Mouse (Mus musculus) megakaryocyte, adult 5-6 weeks (primary cell): ENCODE results near the gene Cyp2d11. TPM values are rescaled to one million over a fixed set of nuclear protein-coding genes. Genes with fewer than 3 reads are reported as not detected.
A peak's percentile ranks its signal among the peaks of the same experiment; 100 is the strongest.
"Not testable (repeated sequence)": the region's sequence is repeated elsewhere in the genome, so short reads cannot be mapped to it uniquely, and the experiment has no call there.

Experiments used
- ATAC-seq: 2 replicates; pipeline ENCODE4 v1.8.0; 2016; ENCODE audit warnings: mild to moderate bottlenecking, inconsistent platforms; ENCODE audit not compliant: poor library complexity, severe bottlenecking
- total RNA-seq, 2 experiments: library from RNA; stranded (forward) in 1 of 2; stranded (reverse) in 1 of 2; fragments of 153-499, 151-499 nt in 1 of 2; fragments of 221-1000, 200-1000 nt in 1 of 2; gene quantifications; 2 replicates each; pipeline versions ENCODE4 v1.2.3 to v1.2.4; 2015 to 2017

The Cyp2d11 gene
- total RNA-seq (2015) (not detected in 2 replicates), total RNA-seq (2017) (not detected in 2 replicates)

DNA sequence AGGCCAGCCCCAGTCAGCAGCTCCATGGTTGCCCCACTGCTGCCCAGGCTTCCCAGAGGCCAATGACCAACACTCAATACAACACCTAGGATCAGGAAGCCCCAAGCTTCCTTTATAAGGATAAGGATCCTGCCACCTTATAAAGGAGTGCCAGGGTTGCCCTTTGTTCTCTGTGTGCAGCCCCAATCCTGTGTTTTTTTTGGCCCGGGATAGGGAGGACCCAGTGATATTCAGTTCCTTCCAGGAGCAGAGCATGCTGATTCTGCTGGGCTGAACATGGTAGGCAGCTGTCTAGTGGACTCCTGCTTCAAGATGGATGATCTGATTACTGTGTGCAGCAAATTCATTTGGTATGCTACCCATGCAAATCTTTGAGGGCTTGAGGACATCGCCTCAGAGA is at the start of gene Cyp2d11:
Gene Cyp2d11, minus strand, starts transcription at position 101 of the 400 bp plus-strand sequence.
- ATAC-seq, result not testable (repeated sequence)

DNA sequence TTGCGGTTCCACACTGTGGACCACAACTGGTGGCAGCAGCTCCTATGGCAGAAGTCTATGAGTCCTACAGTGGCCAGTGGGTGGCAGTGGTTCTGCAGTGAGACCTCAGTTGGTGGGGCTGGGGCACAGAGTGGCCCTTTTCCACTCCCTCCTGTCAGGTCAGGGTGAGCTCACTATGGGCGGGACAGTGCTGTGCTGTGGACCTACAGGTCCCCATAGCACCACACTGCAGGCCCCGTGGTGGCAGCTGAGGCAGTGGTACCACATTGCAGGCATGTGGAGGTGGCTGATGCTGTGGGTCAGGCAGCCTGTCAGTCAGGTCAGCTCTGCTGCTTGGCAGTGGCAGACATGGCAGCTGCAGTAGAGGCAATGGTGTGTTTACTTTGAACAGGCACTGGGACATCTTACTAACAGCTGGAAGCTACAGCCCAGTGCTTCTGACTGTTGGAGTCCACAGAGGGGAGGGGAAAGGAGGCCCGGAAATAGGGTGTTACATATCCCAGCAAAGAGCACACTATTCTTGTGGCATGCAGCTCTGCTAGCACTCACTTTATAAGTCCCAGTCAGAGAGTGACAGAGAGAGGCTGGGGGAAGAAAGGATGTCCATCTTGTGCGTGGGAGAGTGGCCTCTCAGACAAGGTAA is 44.3 kb upstream of the Cyp2d11 start:
- no peak for ATAC-seq

DNA sequence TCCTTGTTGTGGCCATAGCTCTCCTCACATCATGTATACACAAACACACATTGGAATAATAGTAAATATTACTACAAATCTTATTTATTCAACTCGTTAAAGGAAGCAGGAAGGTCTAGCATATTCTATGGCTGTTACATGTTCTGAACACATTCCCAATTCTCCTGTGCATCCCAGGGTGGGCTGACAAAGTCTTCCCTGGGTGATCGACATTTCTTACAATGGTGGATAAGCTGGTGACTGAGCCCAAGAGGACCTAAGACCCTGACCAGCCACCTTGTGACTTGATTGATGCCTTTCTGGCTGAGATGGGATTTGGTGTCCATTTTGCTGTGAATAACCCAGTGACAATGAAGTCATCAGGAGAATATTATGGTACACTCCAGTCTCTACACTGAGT is 41.8 kb upstream of the Cyp2d11 start:
- ATAC-seq, result no peak

DNA sequence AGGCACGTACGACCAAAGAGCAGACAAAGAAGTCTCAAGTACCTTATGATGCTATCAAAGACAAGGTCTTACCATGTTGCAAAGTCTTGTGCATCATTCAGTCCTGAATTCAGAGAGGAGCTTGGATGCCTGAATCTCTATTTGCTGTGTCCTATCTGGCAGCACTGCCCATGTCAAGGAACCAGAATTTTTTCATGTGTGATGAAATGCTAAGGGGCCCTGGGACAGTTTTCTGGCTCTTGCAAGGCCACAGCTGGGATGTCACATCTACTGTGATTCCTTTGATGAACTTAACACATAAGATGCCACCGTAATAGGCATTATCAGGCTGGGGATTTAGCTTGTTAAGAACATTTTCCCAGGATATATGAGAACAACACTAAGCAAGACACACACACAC is 41.2 kb upstream of the Cyp2d11 start:
- ATAC-seq, result no peak

DNA sequence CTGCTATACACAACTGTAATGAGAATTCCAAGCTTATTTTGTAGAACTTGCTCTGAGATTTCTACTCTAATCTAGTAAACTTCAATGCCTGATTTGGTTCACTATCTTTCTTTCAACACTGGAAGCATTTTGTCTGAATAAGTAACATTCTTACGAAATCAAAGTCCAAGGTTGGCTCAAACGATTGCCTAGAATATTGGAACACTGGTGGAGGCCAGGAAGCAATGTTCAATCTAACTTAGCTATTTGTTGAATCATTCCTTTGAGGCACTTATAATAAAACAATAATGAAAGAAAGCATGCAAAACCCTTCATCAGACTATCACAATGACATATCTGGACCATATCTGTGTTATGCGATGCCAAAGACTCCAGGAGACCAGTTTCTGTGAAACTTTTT is 40.7 kb upstream of the Cyp2d11 start:
- no peak for ATAC-seq

DNA sequence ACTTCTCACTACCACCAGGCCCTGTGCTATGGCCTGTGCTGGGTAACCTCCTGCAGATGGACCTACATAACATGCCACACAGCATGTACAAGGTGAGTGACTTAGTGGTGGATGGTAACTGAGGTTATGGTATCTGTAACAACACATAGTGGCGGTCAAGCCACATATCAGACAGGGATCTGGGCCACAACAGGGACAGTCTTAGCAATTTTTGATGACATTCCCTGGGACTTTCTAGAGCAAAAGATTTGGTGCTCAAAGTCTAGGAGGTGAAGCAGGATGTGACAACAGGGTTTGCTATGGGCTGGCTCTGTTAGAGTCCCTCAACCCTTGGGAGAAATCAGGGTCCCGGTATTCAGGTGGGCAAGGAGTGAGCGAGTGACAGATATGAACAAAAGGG is 39.8 kb upstream of the Cyp2d11 start:
- ATAC-seq, result no peak

DNA sequence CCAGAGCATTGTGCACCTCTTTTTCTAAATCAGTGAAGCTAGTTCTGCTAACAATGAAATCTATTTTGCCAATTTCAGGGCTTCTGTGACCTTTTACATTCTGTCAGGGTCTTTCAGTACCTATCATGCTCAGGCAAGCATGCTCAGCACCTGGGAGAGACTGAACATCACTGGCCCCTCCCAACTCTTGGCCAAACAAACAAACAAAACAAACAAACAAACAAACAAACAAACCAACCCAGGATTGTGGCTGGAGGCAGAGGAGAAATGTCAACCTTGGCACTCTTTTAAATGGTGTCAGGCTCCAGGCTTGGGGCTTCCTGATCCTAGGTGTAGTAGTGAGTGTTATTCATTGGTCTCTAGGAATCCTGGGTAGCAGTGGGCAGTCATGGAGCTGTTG is 39.3 kb upstream of the Cyp2d11 start, which contains the start of gene Cyp2d9:
Gene Cyp2d9, plus strand, starts transcription at position 301 of the 400 bp plus-strand sequence.
- no peak for ATAC-seq

DNA sequence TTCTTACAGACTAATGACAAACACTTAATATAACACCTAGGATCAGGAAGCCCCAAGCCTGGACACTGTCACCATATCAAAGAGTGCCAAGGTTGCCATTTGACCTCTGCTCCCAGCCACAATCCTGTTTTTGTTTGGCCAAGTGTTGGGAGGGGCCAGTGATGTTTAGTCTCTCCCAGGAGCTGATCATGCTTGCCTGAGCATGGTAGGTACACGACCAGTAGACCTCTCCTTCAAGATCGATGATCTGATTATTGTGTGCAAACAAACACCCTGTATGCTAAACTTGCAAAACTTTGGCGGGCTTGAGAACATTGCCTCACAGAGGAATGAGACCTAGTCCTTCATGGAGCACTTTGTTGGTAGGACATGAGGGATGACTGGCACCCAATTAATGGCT is 29.6 kb upstream of the Cyp2d11 start:
- no peak for ATAC-seq

DNA sequence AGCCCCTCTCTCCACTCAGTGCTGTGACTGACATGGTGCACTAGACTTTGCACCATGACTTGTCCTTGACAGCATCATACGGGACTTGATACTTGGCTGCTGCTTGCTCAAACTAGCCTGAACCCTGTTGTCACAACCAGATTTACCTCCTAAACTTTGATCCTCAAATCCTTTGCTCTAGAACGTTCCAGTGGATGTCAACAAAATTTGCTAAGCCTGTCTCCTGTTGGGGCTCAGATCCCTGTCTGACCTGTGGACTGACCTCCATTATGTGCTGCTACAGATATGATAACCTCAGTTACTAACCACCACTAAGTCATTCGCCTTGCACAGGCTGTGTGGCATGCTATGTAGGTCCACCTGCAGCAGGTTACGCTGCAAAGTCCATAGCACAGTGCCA is 29.1 kb upstream of the Cyp2d11 start:
- ATAC-seq, result no peak

DNA sequence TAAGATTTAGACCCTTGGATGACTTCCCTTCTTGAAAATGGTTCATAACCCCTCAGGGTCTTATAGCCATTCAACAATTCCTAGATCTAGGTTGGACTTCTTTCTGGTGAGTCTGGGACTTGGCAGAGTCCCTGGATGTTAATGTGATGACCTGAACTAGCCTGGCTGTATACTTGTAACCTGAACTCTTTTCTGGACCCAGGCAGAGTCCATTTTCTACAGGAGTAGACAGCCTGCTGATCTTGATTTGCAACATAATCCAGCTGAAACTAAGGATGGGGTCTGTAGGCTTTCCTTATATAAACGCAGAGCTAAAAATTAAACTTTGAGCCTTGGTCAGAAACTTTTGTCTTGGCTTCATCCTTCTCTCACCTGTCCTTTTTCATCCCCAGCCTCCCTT is 24.8 kb upstream of the Cyp2d11 start:
- no peak for ATAC-seq

DNA sequence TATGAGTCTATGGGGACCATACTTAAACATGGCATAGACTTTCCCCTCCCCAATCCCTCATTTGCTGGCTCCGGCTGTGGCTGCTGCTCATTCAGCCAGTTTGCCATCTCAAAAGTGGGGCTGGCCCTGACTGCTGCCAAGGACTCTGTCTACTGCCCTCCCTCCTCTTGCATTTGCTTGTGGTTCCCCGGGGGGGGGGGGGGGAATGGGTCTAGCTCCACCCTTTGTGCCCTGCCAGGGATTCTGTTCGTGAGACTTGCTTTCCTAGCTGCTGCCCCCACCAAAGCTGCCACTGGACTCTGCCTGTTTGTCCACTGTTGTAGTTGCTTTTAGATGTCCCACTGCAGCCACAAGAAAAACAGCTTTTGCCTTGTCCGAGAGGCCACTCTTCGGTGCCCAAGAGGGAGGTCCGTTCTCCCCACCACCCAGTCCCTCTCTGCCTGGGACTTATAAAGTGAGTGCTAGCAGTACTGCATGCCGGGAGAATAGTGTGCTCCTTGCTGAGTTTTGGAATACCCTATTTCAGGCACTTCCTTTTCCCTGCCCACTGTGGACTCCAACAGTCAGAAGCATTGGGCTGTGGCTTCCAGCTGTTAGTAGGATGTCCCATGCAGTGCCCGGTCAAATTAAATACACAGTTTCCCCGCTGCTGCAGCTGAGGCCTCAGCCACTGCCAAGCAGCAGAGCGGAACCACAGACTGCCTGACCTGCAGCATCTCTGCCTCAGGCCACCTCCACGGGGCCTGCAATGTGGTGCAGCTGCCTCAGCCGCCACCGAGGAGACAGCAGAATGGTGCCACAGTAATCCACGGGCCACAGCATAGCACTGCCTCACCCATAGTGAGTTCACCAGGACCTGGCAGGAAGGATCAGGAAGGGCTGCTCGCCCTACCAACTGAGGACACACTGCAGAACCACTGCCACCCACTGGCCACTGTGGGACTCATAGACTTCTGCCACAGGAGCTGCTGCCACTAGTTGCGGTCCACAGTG is 23.3 kb upstream of the Cyp2d11 start:
- peak; percentile 94 for ATAC-seq

DNA sequence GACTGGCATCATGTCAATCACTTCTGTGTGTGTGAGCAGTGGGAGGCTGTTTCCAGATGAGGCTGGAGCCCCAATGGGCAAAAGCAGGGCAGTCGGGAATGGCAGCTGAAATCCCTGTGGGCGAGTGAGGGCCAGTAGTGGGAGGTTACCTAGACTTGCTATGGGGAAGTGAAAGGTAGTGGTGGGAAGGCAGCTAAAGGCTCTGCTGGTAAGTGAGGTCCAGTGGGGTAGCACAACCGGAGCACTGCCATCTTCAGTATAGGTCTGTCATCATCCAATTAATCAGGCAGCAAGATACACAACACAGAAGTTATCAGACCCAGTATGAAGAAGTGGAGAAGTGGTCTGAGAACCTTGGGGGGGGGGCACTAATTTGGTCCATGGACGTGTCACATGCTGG is 13.7 kb upstream of the Cyp2d11 start:
- ATAC-seq, result no peak

DNA sequence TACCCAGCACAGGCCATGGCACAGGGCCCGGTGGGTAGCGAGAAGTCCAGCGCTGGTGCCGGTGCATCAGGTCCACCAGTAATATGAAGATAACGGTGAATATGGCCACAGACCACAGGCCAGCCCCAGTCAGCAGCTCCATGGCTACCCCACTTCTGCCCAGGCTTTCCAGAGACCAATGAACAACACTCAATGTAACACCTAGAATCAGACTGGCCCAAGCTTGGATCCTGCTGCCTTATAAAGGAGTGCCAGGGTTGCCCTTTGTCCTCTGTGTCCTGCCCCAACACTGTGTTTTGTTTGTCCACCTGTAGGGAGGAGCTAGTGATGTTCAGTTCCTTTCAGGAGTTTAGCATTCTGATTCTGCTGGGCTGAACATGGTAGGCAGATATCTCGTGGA is 13.2 kb upstream of the Cyp2d11 start, which contains the start of gene Cyp2d10:
Gene Cyp2d10, minus strand, starts transcription at position 215 of the 400 bp plus-strand sequence.
- ATAC-seq, result no peak

DNA sequence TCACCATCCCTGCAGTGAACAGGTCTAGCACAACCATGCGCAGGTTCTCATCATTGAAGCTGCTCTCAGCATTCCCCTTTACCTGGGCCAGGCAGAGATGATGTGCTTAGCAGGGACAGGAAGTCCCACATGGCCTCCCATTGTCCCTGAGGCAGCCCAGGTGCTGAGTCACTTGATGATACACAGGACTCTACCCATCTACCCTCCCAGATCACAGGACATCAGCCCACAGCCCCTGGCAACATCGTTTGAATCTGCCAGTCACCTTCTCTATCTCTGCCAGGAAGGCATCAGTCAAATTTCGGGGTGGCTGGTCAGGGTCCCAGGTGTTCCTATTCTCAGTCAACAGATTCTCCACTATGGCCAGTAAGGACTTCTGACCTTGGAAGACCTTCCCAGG is 10.3 kb upstream of the Cyp2d11 start:
- no peak for ATAC-seq

DNA sequence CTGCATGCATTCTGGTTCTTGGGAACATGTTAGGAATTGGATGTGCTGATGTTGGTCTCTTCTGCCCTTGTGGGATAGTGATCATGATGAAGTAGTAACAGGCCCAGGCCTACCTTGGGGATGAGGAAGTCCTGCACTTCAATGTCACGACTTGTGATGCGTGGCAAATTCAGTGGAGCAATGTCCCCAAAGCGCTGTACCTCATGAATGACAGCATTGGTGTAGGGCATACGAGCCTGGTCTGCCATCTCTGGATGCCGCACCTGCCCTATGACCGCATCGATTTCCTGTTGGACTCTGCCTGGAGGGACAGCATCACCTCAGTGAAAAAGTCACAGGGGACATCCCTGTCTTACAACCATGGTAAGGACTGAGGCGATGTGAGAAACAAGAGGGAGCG is 9.8 kb upstream of the Cyp2d11 start:
- no peak for ATAC-seq

DNA sequence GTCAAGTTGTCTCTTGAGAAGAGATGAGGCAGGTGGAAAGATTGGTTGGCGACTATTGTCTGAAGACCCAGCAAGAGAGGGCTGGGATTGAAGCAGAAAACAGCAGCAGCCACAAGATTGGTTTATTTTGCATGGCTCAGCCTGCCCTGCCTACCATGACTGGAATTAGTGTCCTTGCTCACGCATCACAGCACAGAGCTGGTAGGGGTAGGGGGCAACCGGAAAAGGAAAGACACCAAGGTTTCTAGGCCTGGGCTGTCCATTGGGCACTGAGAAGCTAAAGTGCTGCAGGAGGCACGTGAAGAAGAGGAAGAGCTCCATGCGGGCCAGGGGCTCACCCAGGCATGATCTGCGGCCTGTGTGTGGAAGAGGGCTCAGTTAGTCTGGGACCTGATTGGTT is 8.9 kb upstream of the Cyp2d11 start:
- no peak for ATAC-seq

DNA sequence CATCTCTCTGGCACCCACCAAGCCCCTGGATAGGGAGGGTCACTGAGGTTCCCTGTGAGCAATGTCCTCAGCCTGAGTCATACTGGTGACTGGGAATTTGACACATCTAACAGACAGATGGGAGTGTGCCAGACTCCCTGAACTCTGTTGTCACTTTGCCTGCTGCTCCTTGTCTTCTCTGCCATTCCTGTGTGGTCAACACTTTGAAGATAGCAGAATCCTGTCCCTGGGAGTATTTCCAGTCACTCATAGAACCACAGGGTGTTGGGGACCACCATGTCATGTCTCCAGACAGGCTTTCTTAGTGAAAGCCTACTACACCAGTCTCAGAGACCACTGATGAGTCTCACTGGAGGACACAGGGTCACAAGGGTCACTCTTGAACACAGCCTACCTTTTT is 8.3 kb upstream of the Cyp2d11 start:
- no peak for ATAC-seq

DNA sequence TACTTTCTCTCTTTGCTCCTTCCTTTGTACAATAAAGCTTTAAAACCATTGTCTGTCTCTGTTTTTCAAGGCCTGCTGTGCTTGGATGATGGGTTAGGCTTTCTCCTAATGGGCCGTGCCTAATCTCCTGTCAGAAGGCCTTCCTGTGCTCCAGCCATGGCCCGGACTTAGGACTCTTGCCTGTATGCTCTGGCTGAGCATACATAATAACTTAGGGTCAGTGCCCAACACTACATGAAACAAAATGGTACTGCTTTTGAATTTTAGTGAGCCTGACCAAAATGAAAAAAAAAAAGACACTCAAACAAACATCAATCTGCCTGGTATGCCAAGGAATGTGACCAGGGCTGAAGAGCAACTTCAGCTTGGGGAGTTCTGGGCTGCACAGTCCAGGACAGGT is 7.7 kb upstream of the Cyp2d11 start:
- no peak for ATAC-seq

DNA sequence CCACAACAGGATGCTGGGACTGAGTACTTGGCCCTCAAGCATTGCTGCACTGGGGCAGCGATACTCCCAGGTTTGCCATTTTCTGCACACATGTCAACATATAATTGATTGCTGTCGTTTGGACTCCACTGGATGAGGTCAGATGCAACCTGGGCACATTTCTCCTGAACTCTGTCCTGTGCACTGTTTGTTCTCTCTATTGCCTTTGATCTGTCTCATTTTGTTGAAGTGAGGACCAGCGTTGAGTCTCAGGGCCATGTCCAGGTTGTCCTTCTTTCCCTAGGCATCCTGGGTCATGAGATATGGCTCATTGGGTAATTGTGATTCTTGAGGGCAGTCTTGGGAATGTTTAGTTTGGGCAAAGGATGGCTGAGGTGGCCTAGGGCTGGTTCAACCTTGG is 2.1 kb upstream of the Cyp2d11 start:
- ATAC-seq, result not testable (repeated sequence)

DNA sequence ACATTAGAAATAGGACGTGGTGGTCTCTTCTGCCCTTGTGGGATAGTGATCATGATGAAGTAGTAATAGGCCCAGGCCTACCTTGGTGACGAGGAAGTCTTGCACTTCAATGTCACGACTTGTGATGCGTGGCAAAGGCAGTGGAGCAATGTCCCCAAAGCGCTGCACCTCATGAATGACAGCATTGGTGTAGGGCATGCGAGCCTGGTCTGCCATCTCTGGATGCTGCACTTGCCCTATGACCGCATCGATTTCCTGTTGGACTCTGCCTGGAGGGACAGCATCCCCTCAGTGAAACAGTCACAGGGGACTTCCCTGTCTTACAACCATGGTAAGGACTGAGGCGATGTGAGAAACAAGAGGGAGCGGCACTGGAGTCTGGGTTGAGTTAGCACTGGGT is 3.9 kb downstream of the Cyp2d11 start:
- not testable (repeated sequence) for ATAC-seq

DNA sequence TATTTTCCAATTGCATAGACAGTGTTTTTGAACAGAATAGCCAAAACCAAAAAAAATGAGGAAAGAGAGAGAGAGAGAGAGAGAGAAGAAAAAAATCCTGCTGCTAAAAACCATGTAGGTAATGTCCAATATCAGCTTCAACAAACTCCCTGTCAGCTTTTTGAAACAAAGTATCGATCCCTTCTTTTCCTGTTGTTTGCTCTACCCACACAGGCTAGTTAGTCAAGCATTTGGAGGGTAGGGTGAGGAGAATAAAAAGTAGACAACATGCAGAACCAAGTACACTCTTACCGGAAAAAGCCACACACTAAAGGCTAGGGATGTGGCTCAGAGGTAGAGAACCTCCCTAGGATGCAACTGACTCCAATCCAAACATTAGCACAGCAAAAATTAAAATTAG is 8.1 kb downstream of the Cyp2d11 start:
- ATAC-seq, result no peak

DNA sequence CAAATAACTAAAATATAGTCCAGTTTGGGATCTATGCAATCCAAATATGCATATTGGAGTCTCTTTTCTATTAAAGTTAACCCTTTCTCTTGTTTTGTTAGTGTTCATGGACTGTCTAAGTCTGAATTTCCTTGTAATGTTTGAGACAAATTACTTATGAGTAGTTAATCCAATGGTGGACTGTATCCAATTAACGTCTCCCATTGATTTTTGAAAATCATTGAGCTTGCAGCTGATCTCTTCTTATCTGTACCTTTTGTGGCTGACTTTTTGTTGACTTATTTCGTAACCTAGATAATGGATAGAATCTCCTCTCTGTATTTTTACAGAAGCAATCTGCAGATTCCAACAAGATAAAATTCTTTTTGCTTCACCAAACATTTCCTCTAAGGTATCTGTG is 11.4 kb downstream of the Cyp2d11 start:
- ATAC-seq, result no peak
